Mouse (Mus musculus) cortical plate, adult 2 months (tissue): Measurements from ENCODE around the gene Azgp1. TPM values are rescaled to one million over a fixed set of nuclear protein-coding genes. Genes with fewer than 3 reads are reported as not detected.
A peak's percentile ranks its signal among the peaks of the same experiment; 100 is the strongest.
"Not testable (repeated sequence)": the region's sequence is repeated elsewhere in the genome, so short reads cannot be mapped to it uniquely, and the experiment has no call there.

Experiments used
- H3K27ac ChIP-seq: fragments of 200-500 bp; 2 replicates; pipeline ENCODE4 v1.5.1; 2012; ENCODE audit warnings: low read length, control low read depth, inconsistent platforms; ENCODE audit not compliant: insufficient read depth
- H3K4me1 ChIP-seq: fragments of 200-500 bp; 2 replicates; pipeline ENCODE4 v1.6.1; 2011; ENCODE audit warnings: low read length; ENCODE audit not compliant: control insufficient read depth, insufficient read depth
- H3K4me3 ChIP-seq: fragments of 200-500 bp; 2 replicates; pipeline ENCODE4 v1.5.1; 2011; ENCODE audit warnings: mild to moderate bottlenecking, low read length, control low read depth; ENCODE audit not compliant: insufficient read depth
- CTCF ChIP-seq: fragments of 200-500 bp; IDR thresholded peaks from 2 replicates; pipeline ENCODE4 v1.5.1; 2011; ENCODE audit warnings: mild to moderate bottlenecking, control low read depth, low read length; ENCODE audit not compliant: insufficient read depth; ENCODE audit errors: extremely low read depth
- POLR2A ChIP-seq: fragments of 200-500 bp; IDR thresholded peaks from 2 replicates; pipeline ENCODE4 v1.6.1; 2011; ENCODE audit warnings: mild to moderate bottlenecking, low read length, control low read depth; ENCODE audit not compliant: insufficient read depth; ENCODE audit errors: extremely low read depth
- polyA plus RNA-seq: library from polyadenylated mRNA; depleted of rRNA; stranded (reverse); fragments of >200 nt; gene quantifications from 2 replicates; pipeline ENCODE4 v1.2.3, GENCODE M21; 2012

Gene Azgp1
- polyA plus RNA-seq, 1 experiment = 0.10 TPM

GRCm38 (mm10) chr5:137973161-137973560, 8.2 kb upstream of the Azgp1 start:
- H3K4me1 ChIP-seq = no peaks in the 10 kb centered on the region
- no peak overlapping the region for H3K4me3 ChIP-seq
- TF ChIP-seq CTCF (no peak), POLR2A (no peak)
- no peak overlapping the region for H3K27ac ChIP-seq

DNA sequence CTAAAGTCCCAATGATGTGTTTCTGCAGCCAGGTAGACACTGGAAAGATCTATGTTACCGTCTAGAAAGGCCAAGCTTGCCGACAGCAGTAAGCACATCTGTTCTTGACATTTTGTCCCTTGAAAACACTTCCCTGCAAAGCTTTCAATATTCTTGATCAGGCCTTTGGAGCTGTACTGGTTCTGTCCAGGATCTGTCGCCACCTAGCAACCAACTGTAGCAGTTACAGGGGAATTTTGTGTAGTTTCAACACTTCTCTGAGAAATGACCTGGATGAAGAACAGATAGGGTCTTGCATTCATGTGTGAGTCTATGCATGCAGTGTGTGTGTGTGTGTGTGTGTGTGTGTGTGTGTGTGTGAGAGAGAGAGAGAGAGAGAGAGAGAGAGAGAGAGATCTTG, 7.6 kb upstream of the Azgp1 start:
- TF ChIP-seq POLR2A = no peak
- peak; percentile 63 for TF ChIP-seq CTCF
- no peak overlapping the region for H3K27ac ChIP-seq

DNA sequence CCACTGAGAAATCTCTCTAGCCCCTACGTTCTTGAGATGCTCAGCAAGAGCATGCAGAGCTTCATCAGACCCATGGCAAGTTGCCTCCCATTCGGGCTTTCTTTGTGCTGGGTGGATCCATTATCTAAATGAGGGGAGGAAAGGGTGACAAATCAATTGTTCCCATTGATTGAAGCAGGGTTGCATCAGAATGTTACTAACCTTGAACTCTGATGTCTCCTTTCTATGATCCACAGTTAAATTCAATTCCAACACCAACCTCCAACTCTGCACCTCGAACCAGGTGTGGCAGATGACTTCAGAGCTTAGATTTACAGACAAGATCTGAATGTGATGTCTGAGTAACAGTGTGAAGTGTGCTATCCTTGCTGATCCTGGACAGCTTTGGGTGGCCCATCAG, 6.6 kb upstream of the Azgp1 start:
- H3K27ac ChIP-seq = no peak overlapping the region
- TF ChIP-seq CTCF = no peak
- no peak for TF ChIP-seq POLR2A
- no peaks in the 10 kb centered on the region for H3K4me1 ChIP-seq
- H3K4me3 ChIP-seq = no peak overlapping the region

More for the DNA sequence above, 7.6 kb upstream of the Azgp1 start:
- no peak overlapping the region for H3K4me3 ChIP-seq
- H3K4me1 ChIP-seq = no peaks in the 10 kb centered on the region

- H3K4me3 ChIP-seq = no peak overlapping the region
Measured at GRCm38 (mm10) chr5:137975434-137975833, 5.9 kb upstream of the Azgp1 start.

DNA sequence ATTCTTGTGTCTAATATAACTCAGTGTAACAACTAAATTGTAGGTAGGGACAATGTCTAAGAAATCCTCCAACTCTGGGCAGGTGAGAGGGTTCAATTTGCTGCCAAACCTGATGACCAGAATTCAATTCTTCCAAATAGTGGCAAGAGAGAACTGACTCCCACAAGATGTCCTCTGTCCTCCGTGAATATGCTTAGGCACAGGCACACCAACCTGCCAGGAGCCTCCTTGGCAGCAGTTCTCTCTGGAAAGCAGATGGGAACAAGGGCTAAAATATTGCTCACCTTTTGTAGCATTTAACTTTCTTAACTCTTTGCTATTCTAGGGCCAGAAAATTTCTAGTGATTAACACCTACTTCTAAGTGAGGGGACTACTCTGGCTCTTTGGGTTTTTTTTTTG, 4.0 kb upstream of the Azgp1 start:
- no peak for TF ChIP-seq CTCF
- no peak for TF ChIP-seq POLR2A
- no peak overlapping the region for H3K27ac ChIP-seq
- no peaks in the 10 kb centered on the region for H3K4me1 ChIP-seq
- no peak overlapping the region for H3K4me3 ChIP-seq

More at GRCm38 (mm10) chr5:137975434-137975833, 5.9 kb upstream of the Azgp1 start:
- H3K27ac ChIP-seq = no peak overlapping the region
- no peak for TF ChIP-seq CTCF
- TF ChIP-seq POLR2A = no peak
- no peaks in the 10 kb centered on the region for H3K4me1 ChIP-seq

- H3K4me3 ChIP-seq = no peak overlapping the region
Measured at GRCm38 (mm10) chr5:137979081-137979480, 2.2 kb upstream of the Azgp1 start.

GRCm38 (mm10) chr5:137986351-137986750, 5.0 kb downstream of the Azgp1 start:
- Histone ChIP-seq H3K27ac (no peak overlapping the region), H3K4me1 (no peaks in the 10 kb centered on the region), H3K4me3 (no peak overlapping the region)
- TF ChIP-seq POLR2A = no peak
- no peak for TF ChIP-seq CTCF

More at GRCm38 (mm10) chr5:137979081-137979480, 2.2 kb upstream of the Azgp1 start:
- Histone ChIP-seq H3K27ac (no peak overlapping the region), H3K4me1 (no peaks in the 10 kb centered on the region)
- TF ChIP-seq CTCF = no peak
- no peak for TF ChIP-seq POLR2A

DNA sequence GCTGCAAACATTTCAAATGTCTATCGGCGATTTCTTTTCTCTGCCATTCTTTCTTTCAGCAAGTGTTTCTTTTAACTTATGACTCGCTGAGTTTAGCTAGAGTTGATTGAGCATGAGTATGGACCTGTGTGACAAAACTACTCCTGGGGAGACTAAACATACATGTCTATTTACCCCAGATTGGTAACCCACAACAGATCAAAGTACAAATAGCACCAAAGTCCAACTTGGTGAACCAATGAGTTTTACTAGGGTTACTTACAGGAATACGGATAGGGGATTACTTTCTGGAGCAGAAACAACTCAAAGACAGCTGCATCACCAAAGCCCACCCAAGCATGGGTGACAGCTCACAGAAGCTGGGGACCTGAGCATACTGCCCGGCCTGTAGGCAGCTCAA, 28.1 kb downstream of the Azgp1 start:
- H3K4me1 ChIP-seq = no peaks in the 10 kb centered on the region
- no peak for TF ChIP-seq POLR2A
- no peak for TF ChIP-seq CTCF
- H3K4me3 ChIP-seq = no peak overlapping the region
- H3K27ac ChIP-seq = no peak overlapping the region

DNA sequence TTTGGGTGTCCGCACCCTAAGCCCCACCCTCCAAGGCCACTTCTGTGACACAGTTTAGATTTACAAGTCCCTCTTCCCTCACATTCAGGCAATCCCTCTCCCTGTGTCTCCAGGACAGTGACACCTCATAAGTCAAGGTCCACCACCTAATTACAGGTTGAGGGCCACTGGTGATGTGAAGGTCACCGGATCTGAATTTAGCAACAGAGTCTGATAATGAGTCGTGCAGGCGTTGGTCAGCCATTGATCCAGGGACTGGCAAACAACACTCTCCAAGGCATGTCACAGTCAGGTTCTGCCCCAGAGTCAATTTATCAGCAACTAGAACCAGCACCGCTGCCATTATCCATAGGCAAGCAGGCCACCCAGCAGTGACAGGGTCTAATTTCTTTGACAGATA, 31.1 kb downstream of the Azgp1 start:
- TF ChIP-seq CTCF (no peak), POLR2A (no peak)
- H3K27ac ChIP-seq = no peak overlapping the region
- no peaks in the 10 kb centered on the region for H3K4me1 ChIP-seq
- H3K4me3 ChIP-seq = no peak overlapping the region

GRCm38 (mm10) chr5:138016530-138016929, 35.2 kb downstream of the Azgp1 start:
- H3K27ac ChIP-seq = no peak overlapping the region
- no peaks in the 10 kb centered on the region for H3K4me1 ChIP-seq
- TF ChIP-seq POLR2A = no peak
- H3K4me3 ChIP-seq = no peak overlapping the region

- TF ChIP-seq POLR2A (no peak), CTCF (no peak)
- Histone ChIP-seq H3K27ac (no peak overlapping the region), H3K4me1 (no peaks in the 10 kb centered on the region), H3K4me3 (no peak overlapping the region)
Measured at GRCm38 (mm10) chr5:138016997-138017396, 35.7 kb downstream of the Azgp1 start.

DNA sequence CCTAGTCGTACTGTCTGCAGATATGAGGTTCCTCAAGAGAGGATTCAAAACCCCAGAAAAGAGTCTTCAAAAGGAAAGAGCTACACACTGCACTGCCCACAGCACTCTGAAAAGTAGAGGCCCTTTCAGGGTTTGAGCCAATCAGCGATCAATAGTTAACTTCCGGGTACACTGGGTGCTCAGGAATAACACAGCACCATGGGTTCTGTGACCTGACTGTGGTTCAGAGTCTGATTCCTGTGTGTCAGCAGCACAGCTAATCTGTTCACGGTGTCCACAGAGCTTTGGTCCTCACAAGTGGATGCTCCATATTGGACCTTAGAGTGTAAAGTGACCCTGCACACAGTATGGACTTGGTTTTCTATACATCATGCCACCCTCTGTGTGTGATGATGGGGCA, 38.3 kb downstream of the Azgp1 start:
- not testable (repeated sequence) for H3K4me1 ChIP-seq, H3K4me3 ChIP-seq, H3K27ac ChIP-seq

- H3K4me1 ChIP-seq, H3K27ac ChIP-seq, H3K4me3 ChIP-seq: not testable (repeated sequence)
Measured at GRCm38 (mm10) chr5:138020961-138021479, 39.7 kb downstream of the Azgp1 start, which contains the start of the genes Smok3a and Smok3b. TSS of gene Smok3a (plus strand) at chr5:138021261. TSS of gene Smok3b (plus strand) at chr5:138021429.
